In genomic region chr4:155250361-155251117, GRCm38 (mm10) we compare ENCODE assay signal across 8 mouse cellular contexts. TPM values are rescaled to one million over a fixed set of nuclear protein-coding genes. Genes with fewer than 3 reads are reported as not detected.
DNase-seq lines count a peak whose midpoint lies in the region; ATAC-seq and TF ChIP-seq lines count a peak whose summit lies in the region.

No protein-coding gene starts in this region.

- DNase-seq in lung, adult 18-20 months, result peak; percentile 22 to 45
- DNase-seq in lung, postnatal 25 days (ENCODE audit: low spot score), result no peak
- DNase-seq in R1 (ENCODE audit: low read depth, low spot score), result peak; percentile 68
- peak; percentile 23 for DNase-seq in limb, embryonic 14.5 days (ENCODE audit: low spot score)
- DNase-seq in natural killer cell, adult 2 months (ENCODE audit: low spot score in 2 of 2), result no peak

- H3K27me3 ChIP-seq in embryonic facial prominence, embryonic 13.5 days, result no peaks in the 10 kb centered on the region
- no peaks in the 10 kb centered on the region for H3K27me3 ChIP-seq in hindbrain, embryonic 12.5 days
- no peaks in the 10 kb centered on the region for H3K27me3 ChIP-seq in limb, embryonic 14.5 days (ENCODE audit: control insufficient read depth, insufficient read depth, low read length)
- H3K27me3 ChIP-seq in myocyte (ENCODE audit: control insufficient read depth, insufficient read depth, insufficient read length), result no peaks in the 10 kb centered on the region

- 11% methylated on average over 23 of the region's 23 CpGs for WGBS in embryonic facial prominence, embryonic 13.5 days
- WGBS in hindbrain, embryonic 12.5 days, result 11% methylated on average over 23 of the region's 23 CpGs
- WGBS in limb, embryonic 14.5 days, result 12% methylated on average over 23 of the region's 23 CpGs

- TF ChIP-seq POLR2A in limb, embryonic 14.5 days (IDR thresholded peaks at IDR 0.05; ENCODE audit: borderline replicate concordance, extremely low read depth, insufficient read depth, insufficient read length), result no peak
- TF ChIP-seq POLR2A in myocyte (IDR thresholded peaks at IDR 0.05; ENCODE audit: insufficient read length, low read depth), result no peak

- H3K79me2 ChIP-seq in myocyte (ENCODE audit: control insufficient read depth, insufficient read depth), result peaks cover 9% of the 10 kb centered on the region

- H3K4me1 ChIP-seq in embryonic facial prominence, embryonic 13.5 days, result peaks cover 49% of the 10 kb centered on the region
- peaks cover 34% of the 10 kb centered on the region for H3K4me1 ChIP-seq in hindbrain, embryonic 12.5 days
- H3K4me1 ChIP-seq in limb, embryonic 14.5 days (ENCODE audit: control insufficient read depth, insufficient read depth, low read length), result peaks cover 44% of the 10 kb centered on the region

- peak overlapping the region; percentile 88 for H3K9ac ChIP-seq in embryonic facial prominence, embryonic 13.5 days
- H3K9ac ChIP-seq in hindbrain, embryonic 12.5 days, result peak overlapping the region; percentile 88
- H3K9ac ChIP-seq in limb, embryonic 14.5 days (ENCODE audit: low read depth, low read length, severe bottlenecking), result peak overlapping the region; percentile 63

- 0 out of 2 replicates have a peak, but pooled peaks have one; percentile 2 for ATAC-seq in embryonic facial prominence, embryonic 13.5 days (ENCODE audit: insufficient number of reproducible peaks, insufficient read depth, low FRiP score, low TSS enrichment, low read depth)
- ATAC-seq in hindbrain, embryonic 12.5 days (ENCODE audit: low FRiP score), result peak; percentile 44
- peak; percentile 13; the same call in 1 of the 2 replicates for ATAC-seq in limb, embryonic 14.5 days (ENCODE audit: low FRiP score, low read depth)

- peak overlapping the region; percentile 52 for H3ac ChIP-seq in myocyte (ENCODE audit: control insufficient read depth, insufficient read length)

- 0 out of 2 replicates have a peak, but pooled peaks cover 10% of the 10 kb centered on the region for H3K36me3 ChIP-seq in embryonic facial prominence, embryonic 13.5 days
- H3K36me3 ChIP-seq in hindbrain, embryonic 12.5 days, result peaks cover 7% of the 10 kb centered on the region; the same call in 1 of the 2 replicates
- peaks cover 9% of the 10 kb centered on the region for H3K36me3 ChIP-seq in limb, embryonic 14.5 days (ENCODE audit: control insufficient read depth, insufficient read depth, low read length)
- no peaks in the 10 kb centered on the region for H3K36me3 ChIP-seq in myocyte (ENCODE audit: control insufficient read depth, insufficient read depth)

- H3K4me2 ChIP-seq in embryonic facial prominence, embryonic 13.5 days, result peak overlapping the region; percentile 92
- peak overlapping the region; percentile 92 for H3K4me2 ChIP-seq in hindbrain, embryonic 12.5 days (replicated peaks)
- H3K4me2 ChIP-seq in limb, embryonic 14.5 days (replicated peaks; ENCODE audit: low read depth, low read length, severe bottlenecking), result peak overlapping the region; percentile 74
- peak overlapping the region; percentile 97 for H3K4me2 ChIP-seq in myocyte (ENCODE audit: low read depth)

- H3K4me3 ChIP-seq in embryonic facial prominence, embryonic 13.5 days, result peak overlapping the region; percentile 59
- H3K4me3 ChIP-seq in hindbrain, embryonic 12.5 days, result peak overlapping the region; percentile 63
- peak overlapping the region; percentile 50 for H3K4me3 ChIP-seq in limb, embryonic 14.5 days (replicated peaks; ENCODE audit: low read length)
- peak overlapping the region; percentile 76 for H3K4me3 ChIP-seq in myocyte

- H3K27ac ChIP-seq in embryonic facial prominence, embryonic 13.5 days, result peak overlapping the region; percentile 99
- H3K27ac ChIP-seq in hindbrain, embryonic 12.5 days, result peak overlapping the region; percentile 98
- peak overlapping the region; percentile 96 for H3K27ac ChIP-seq in limb, embryonic 14.5 days (replicated peaks; ENCODE audit: low read depth, low read length)

- H3K9me3 ChIP-seq in embryonic facial prominence, embryonic 13.5 days, result no peaks in the 10 kb centered on the region
- H3K9me3 ChIP-seq in hindbrain, embryonic 12.5 days (replicated peaks), result no peaks in the 10 kb centered on the region
- no peaks in the 10 kb centered on the region for H3K9me3 ChIP-seq in limb, embryonic 14.5 days (ENCODE audit: control insufficient read depth, low read length)

TF ChIP-seq in myocyte, 11 proteins besides CTCF, POLR2A, EP300 and RAD21:
- no peak for TF ChIP-seq CEBPB (IDR thresholded peaks at IDR 0.05; ENCODE audit: insufficient read depth, poor library complexity, severe bottlenecking)
- TF ChIP-seq TCF12 (IDR thresholded peaks at IDR 0.05; ENCODE audit: insufficient read depth, poor library complexity, severe bottlenecking), result no peak
- TF ChIP-seq MYOD1 (IDR thresholded peaks at IDR 0.05; ENCODE audit: control insufficient read depth in 1 of 3, insufficient read length in 2 of 3, low read depth in 2 of 3), result no peak
- no peak for TF ChIP-seq E2F4 (IDR thresholded peaks at IDR 0.05; ENCODE audit: insufficient read depth)
- TF ChIP-seq USF1 (IDR thresholded peaks at IDR 0.05; ENCODE audit: low read depth), result no peak
- TF ChIP-seq POLR2AphosphoS2 (IDR thresholded peaks at IDR 0.05; ENCODE audit: insufficient read length, low read depth), result no peak
- no peak for TF ChIP-seq MYOG (IDR thresholded peaks at IDR 0.05; ENCODE audit: control insufficient read depth in 1 of 3, insufficient read depth in 1 of 3, insufficient read length in 2 of 3, low read depth in 2 of 3)
- no peak for TF ChIP-seq MAX (IDR thresholded peaks at IDR 0.05; ENCODE audit: low read depth)
- no peak for TF ChIP-seq REST (IDR thresholded peaks at IDR 0.05; ENCODE audit: insufficient read depth, insufficient read length)

RNA-seq across cellular contexts. Expression of gene Faap20, which starts 0.9 kb away (rescaled TPM):
- polyA plus RNA-seq in embryonic facial prominence, embryonic 13.5 days (2015; fragmentation: Nextera tagmentation; extraction: Ambion mirVana), result 77.4 and 80.0 TPM in 2 replicates
- 90.8 and 98.6 TPM in 2 replicates for polyA plus RNA-seq in hindbrain, embryonic 12.5 days (2016; fragmentation: Nextera tagmentation; extraction: Ambion mirVana)
- 64.6 and 85.1 TPM in 2 replicates for polyA plus RNA-seq in limb, embryonic 14.5 days (2012; rRNA removed)
- polyA plus RNA-seq in limb, embryonic 14.5 days (2014; fragmentation: Nextera tagmentation; extraction: Ambion mirVana), result 72.5 and 84.8 TPM in 2 replicates
- 40.4 TPM for polyA plus RNA-seq in myocyte (2012; fragmentation: generic; extraction: Trizol)

RNA-seq across cellular contexts. Expression of gene Ski, which starts 28.1 kb away (rescaled TPM):
- polyA plus RNA-seq in embryonic facial prominence, embryonic 13.5 days (2015; fragmentation: Nextera tagmentation; extraction: Ambion mirVana), result 21.5 and 24.9 TPM in 2 replicates
- polyA plus RNA-seq in hindbrain, embryonic 12.5 days (2016; fragmentation: Nextera tagmentation; extraction: Ambion mirVana), result 12.6 and 13.5 TPM in 2 replicates
- 88.7 and 109 TPM in 2 replicates for polyA plus RNA-seq in limb, embryonic 14.5 days (2012; rRNA removed)
- 44.0 and 47.5 TPM in 2 replicates for polyA plus RNA-seq in limb, embryonic 14.5 days (2014; fragmentation: Nextera tagmentation; extraction: Ambion mirVana)
- 54.5 TPM for polyA plus RNA-seq in myocyte (2012; fragmentation: generic; extraction: Trizol)

Comparison
In these comparisons a context has a peak if more than half of its experiments do, and no peak if none do; other contexts are left out.
1. DNase-seq: peak in lung, adult 18-20 months (2 of 2), R1 (single experiment) and limb, embryonic 14.5 days (single experiment); none in lung, postnatal 25 days (single experiment) and natural killer cell, adult 2 months (0 of 2).
2. Peak in every context shown above with its lines, with median percentiles within 50 percentile points of each other: ATAC-seq, H3K27ac ChIP-seq, H3K4me2 ChIP-seq, H3K4me3 ChIP-seq and H3K9ac ChIP-seq.